Mouse (Mus musculus) cerebellum, adult (tissue): ENCODE results near the gene Wfdc21.

Experiments used
- ATAC-seq: cut with Nextera tagmentation; 2 replicates; pipeline ENCODE4 v1.9.2; 2017; ENCODE audit warnings: mild to moderate bottlenecking, moderate library complexity, mixed read lengths; ENCODE audit not compliant: insufficient number of reproducible peaks, low FRiP score, low TSS enrichment

The Wfdc21 gene

GRCm38 (mm10) chr11:83796112-83796511 lies 49.4 kb downstream of the Wfdc21 start:
- ATAC-seq, result no peak

DNA sequence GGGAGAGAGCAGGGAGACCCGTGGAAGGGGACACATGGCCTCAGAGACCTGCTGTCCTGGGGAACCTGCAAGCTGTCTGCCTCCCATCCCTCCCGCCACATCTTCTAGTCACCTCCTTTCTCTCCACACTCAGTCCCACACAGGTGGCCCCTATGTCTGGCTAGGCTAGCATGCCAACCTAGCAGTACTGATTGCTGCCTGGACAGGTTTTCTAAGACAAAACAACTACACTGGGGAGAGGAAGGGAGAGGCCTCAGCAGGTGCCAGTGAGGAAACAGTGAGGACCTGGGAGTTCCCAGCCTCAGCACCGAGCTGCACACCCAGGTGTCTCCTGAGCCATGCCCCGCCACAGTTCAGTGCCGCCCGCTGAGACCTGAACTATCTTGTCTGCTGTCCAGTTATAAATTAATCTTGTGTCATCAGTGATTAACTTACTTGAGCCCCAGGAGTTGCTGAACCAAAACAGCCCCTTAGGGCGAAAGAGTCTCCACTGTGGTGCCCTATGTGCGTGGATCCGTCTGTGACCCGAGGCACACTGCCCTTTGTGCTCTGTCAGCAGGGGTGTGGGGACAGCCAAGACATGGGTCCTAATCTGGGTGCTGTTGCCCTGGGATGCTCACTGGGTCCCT lies 50.4 kb downstream of the Wfdc21 start:
- ATAC-seq, result no peak

DNA sequence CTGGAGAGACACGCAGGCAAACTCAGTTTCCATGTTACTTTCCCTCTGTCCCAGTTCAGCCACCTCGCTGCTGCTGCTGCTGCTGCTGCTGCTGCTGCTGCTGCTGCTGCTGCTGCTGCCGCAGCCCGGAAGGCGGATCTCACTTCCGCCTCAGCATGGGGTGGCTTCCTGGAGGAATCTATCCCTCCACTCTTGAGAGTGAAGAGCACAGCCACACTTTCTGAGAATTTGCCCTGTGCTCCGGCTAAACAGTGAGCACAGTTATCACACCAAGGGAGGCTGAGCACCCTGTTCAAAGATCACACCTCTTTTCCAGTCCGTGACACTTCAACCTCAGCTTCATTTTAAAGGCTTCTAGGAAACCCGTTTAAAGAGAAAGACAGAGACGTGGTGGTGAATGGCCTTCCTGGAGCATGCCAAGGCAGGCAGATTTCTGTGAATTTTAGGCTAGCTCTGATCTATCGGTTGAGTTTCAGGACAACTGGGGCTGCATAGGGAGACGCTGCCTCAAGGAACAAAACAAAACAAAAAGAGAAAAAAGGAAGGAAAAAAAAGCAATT lies 53.2 kb downstream of the Wfdc21 start:
- no peak for ATAC-seq

DNA sequence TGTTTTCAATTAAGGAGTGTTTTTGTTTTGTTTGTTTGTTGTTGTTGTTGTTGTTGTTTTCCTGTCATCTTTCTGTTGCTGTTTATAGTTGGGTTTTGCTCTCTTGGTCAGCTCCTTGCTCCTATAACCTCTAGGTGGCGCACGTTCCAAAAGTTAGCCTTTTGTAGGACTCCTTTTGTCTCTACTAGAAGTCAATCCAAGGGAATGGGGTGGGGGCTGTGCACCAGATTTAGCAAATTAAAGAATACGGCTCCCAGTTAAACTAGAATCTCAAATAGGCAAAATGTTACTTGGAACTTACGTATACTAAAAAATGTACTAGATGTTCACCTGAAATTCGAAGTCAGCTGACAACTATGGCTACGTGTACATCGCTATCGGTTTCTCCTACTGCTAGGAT lies 55.4 kb downstream of the Wfdc21 start:
- ATAC-seq, result no peak
